Mouse (Mus musculus): ENCODE measurements at regions not wholly inside any gene's neighbourhood (a gene's known extent, or its start where the extent isn't known, plus 50 kb on each side); places are given as distances from the start of the nearest gene placed in this dataset.

- CTCF ChIA-PET, result interaction anchor here (0.7 kb wide), 1 partner anchor 377 kb away, joined by 18 read pairs; no protein-coding TSS in a partner anchor
Observed at GRCm38 (mm10) chr2:46802812-46803211, 1685.6 kb upstream of the Zeb2 start.
